Mouse (Mus musculus) cerebellum, adult 9-11 months (tissue): ENCODE measurements around the gene Trafd1.

Experiments used
- DNase-seq: peaks from one replicate; pipeline ENCODE4 v3.0.0; 2022

The Trafd1 gene

DNA sequence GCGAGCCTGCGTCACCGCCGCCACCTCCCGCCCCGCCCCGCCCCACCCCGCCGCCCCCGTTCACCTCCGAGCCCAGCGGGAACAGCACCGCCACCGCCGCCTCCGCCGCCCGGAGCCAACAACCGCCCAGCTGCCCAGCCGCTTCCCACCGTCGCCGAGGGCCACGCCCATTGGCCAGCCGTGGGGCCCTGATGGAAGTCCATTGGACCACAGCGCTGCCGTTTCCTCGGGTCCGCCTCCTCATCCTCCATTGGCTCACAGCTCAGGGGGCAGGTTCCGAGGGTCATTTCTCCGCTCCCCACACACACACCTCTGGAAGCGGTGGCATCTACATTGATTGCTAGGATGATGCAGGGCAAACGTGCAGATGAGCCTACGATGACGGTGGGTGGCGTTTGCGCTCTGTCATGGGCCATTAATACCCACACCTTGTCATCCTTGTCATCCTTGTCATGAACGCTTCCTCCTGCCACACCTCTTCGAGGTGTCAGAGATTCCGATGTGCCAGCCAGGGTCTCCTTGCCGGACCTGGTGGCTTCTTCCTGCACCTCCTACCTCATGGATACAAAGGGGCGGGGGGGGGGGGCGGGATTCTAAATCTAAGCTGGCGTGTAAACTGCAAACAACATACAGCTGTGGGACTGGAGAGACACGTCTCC, at the start of gene Trafd1:
TSS of gene Trafd1 (minus strand) at position 172 of the 659 bp plus-strand sequence.
- DNase-seq = peak; percentile 96

DNA sequence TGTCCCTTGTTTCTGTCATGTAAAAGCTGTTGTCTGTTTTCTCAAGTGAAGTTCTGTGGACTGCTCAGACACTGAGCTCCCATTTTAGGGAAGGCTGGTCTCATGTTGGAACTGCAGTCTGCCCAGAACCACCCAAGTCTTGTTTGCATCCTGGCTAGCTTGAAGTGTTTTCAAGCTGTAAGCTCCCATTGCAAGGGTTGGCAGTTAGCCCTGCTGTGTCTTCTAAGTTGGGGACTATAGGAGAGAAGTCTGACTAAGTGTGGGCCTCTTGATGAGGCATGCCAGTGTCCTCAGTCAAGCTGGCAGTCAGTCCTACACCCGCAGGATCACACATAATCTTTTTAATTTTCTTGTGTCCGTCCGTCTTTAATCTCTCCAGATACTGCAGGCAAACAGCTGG, 43.5 kb upstream of the Trafd1 start:
- no peak for DNase-seq

DNA sequence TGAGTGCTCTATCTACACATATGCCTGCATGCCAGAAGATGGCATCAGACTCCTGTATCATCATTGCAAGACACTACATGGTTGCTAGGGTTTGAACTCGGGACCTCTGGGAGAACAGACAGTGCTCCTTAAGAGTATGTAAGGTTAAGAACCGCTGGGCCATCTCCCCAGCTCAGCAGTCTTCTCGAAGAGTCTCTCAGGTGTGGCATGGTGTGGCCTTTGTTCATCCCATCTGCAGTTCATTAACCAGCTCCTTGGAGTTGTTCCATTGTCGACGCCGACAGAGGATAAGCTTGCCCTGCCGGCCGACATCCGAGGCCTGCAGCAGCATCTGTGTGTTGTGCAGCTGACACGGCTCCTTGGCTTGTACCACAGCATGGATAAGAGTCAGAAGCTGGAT, 37.9 kb upstream of the Trafd1 start:
- no peak for DNase-seq

DNA sequence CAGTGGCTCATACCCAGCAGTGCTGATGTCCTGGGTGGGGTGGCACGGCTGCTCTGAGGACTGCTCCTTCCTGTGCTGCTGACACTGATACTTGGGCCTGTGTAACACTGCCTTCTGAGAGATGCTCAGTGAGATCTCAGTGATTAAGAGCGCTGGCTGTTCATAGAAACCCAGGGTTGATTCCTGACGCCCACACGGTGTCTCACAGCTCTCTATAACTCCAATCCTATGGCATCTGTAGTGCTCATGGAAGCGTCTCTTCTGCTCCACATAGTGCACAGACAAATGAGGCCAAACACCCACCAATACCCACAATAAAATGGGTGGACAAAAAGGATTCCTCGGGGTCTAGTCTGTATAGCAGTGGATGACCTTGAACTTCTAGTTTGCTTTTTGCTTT, 37.4 kb upstream of the Trafd1 start:
- no peak for DNase-seq

DNA sequence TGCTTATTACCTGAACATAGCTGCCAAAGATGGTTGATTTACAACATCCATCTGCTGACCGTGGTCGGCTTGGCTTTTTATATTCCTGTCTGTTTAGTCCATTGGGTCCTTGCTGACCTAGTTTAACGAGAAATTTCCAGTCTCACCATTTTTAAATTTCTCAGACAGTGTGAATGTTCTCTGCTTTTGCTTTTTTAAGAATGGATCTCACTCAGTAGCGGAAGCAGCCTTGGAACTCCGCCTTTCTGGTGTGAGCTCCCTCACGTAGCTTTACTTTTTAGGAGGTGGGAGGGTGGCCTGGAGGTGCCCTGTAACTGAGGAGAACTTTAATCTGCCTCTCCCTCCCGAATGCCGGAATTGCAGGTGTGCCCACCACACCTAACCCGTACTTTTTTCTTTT, 35.3 kb upstream of the Trafd1 start:
- DNase-seq = no peak

DNA sequence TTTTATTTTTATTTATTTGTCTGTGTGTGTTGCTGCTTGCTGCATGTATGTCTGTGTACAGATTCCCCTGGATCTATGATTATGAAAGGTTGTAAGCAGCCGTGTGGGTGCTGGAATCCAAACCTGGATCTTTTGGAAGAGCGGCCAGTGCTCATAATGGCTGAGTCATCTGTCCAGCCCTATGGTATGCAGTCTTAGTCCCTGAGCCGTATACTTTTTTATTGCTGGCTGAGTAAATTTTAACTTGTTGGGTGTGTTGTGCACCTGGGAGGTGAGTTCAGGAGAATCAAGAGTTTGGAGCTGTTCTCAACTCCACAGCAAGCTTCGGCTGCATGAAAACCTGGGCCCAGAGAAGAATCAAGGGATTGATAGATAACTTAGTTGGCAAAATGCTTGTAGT, 25.5 kb upstream of the Trafd1 start:
- no peak for DNase-seq

DNA sequence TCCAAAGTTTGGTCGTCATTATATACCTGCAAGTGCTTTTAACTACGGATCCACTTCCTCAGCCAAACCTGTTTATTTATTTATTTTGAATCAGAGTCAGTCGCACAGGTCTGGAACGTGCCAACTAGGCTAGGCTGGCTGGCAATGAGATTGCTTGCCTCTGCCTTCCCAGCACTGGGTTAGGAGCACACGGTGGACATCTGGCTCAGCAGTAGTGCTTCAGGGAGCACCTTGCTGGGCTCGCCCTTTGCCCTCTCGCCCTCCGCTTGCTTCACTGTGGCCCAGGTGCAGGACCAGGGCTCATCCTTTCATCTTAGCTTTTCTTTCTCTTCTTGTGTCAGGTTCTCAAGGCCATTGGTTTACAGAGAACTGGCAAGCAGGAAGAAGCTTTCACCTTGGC, 22.4 kb upstream of the Trafd1 start:
- no peak for DNase-seq

DNA sequence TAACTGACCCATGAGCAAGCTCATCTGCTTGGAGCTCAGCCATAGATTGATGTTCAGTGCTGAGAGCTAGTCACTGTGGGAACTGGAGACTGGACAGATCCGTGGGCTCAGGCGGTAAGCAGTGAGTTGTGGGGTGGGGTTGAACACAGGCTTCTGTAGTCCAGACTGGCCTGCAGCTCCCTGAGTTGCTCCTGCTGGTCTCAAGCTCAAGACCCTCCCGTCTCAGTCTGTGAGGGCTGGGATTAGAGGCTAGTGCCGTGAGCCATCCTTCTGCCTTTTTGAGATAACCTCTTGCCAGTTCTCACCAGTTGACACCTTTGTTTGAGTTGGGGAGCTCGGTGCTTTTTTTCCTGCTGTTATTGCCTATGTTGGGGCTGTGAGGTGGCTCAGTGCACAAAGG, 15.4 kb upstream of the Trafd1 start:
- no peak for DNase-seq

DNA sequence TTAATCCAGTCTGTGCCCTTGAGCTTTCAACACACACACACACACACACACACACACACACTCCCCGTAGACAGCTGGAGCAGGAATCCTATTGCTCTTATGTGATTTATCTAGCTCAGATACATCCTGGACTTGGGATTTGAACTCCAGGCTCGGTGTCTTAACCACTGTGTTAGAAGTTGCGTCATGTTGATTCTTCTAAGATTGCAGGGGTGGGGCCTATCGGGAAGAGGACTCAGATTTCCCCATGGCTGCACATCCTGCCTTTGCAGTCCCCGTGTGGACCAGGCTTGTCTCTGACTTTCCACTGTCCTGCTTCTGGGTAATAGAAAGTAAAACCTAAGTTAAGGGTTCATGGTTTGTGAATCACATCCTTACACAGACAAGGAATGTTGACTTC, 14.6 kb upstream of the Trafd1 start:
- DNase-seq = no peak

DNA sequence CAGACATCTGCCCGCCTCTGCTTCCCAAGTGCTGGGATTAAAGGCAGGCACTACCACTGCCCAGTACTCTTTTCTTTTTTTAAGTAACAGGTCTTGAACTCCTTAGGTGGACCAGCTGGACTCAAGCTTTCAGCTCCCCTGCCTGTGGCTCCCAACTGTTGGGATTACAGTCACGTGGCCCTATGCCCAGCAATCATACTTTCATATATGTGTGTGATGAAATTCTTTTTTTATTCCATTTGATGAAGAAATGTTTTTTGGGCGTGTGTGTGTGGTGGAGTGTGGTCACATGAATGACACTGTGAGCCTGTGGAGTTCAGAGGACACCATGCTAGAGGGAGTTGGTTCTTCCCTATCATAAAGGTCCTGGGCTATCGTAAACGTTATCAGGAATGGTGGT, 14.1 kb upstream of the Trafd1 start:
- no peak for DNase-seq

DNA sequence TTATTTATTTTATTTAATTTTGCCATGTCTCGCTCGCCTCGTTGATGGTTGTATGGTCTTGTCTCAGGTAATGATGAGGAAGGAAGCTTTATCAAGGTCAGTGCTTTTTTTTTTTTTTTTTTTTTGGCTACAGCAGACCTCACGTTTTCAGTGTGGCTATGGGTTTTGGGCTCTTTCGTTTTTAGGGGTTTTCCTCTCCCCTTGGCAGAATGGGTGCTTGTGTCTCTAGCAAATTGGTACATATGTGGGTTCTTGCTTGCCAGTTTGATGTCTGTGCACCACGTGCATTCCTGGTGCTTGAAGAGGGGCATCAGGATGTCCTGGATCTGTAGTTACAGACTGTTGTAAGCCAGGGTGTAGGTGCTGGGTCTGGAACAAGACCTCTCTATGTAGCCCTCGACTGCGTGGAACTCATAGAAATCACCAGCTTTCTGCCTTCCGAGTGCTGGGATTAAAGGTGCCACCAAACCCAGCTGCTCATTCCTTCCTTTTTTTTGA, 13.6 kb upstream of the Trafd1 start:
- no peak for DNase-seq

DNA sequence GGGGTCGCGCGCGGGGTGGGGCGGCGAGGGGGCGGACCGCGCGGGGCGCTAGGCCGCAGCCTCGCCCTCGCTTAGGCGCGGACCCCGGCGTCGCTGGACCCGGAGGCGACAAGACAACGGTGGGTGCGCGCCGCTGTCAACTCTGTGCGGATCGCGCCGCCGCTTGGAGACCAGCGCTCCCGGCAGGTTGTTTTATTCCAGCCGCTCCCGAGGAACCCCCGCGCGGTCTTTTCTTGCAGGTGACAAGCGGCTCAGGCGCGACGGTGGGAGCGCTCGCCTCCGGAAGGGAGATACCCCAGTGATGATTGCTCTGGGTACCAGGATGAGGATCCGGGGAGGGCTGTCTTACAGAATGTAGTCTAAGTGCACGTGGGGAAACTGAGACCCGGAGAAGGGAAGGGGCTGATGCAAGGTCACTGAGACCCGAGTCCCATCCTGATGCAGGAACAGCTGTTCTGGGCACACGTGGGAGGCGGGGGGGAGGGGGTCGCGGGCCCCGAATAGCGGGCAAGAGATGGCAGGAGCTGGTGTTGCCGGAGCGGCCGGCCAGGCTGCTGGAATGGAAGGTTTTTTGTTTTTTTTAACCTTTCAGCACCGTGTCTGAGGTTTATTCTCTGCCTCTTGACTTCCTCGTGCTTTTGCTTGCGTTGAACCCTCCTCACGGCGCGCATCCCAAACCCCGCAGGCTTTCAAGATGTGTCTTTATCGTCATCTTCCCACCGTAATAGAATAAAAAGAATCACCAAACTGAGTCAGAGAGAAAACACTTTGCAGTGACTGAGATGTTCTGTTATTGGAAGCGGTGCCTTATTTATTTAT, 12.9 kb upstream of the Trafd1 start:
- no peak for DNase-seq

DNA sequence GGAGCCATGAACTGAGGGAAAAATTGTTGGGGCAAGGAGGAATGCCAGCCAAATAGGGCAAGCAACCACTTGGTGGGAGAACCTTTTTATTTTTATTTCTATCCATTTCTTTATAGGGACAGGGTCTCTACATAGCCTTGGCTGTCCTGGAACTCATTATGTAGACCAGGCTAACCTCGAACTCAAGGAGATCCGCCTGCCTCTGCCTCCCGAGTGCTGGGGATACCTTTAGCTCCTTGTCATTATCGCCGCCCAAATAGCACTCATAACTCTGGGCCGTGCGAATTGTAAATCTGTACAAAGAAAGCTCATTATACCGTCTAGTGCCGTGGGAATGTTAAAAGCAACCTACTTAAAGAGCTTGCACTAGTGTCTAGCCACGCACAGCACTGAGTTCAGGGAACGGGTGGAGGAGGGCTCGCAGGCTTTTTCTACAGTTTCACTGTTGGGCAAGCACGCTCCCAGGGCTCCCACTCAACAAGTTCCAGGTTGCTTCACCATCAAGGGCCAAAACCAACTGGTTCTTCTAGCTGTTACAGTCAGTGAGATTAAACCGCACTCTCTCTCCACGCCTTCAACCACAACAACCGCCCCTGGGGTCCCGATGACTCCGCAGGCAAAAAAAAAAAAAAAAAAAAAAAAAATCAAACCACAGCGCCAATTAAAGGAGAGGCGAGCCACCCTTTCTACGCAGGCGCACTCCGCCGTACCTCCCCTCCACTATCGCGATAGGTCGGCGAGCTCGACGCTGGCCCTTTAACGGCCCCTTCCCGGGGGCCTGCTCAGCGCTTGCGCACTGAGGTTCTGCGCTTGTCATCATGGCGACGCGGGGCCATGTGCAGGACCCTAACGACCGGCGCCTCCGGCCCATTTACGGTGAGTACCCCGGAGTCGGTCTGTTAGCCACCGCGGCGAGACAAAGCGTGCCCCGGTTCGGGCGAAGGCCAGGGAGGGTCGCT, 12.0 kb upstream of the Trafd1 start, which contains the start of gene Naa25:
TSS of gene Naa25 (plus strand) at position 750 of the 959 bp plus-strand sequence.
- peak; percentile 95 for DNase-seq

DNA sequence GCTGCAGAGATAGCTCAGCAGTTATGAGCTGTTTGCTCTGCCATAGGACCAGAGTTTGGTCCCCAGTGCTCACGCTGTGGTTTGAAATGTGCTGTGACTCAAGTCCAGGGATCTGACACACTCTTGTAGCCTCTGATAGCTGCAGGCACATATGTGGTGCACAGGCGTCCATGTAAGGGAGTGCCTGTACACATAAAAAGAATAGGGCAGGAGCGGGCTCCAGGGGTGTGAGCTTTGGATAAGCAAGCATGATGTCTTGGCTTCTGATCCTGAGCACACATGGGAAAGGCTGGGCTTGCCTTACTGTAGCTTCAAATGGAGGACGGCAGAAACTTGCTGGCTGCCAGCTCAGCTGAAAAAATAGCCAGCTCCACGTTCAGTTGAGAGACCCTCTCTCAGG, 10.2 kb upstream of the Trafd1 start:
- DNase-seq = no peak

DNA sequence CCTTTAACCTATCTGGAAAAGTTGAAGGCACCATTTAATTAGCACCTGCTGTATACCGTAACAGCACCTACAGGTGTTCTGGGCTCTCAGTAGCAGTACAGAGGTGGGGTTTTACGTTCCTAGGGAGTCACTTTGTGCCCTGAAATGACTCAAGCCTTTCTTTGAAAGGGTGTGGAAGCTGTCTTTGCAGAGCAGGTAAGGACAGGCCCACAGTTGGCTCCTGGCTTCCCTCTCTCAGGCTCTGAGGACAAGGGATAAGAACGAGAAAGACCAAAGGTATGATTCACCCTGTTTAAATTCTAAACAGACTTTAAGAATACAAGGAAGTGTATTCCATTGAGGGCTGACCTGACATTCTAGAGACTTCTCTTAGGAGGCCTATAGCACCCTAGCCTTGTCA, 8.0 kb upstream of the Trafd1 start:
- DNase-seq = no peak

DNA sequence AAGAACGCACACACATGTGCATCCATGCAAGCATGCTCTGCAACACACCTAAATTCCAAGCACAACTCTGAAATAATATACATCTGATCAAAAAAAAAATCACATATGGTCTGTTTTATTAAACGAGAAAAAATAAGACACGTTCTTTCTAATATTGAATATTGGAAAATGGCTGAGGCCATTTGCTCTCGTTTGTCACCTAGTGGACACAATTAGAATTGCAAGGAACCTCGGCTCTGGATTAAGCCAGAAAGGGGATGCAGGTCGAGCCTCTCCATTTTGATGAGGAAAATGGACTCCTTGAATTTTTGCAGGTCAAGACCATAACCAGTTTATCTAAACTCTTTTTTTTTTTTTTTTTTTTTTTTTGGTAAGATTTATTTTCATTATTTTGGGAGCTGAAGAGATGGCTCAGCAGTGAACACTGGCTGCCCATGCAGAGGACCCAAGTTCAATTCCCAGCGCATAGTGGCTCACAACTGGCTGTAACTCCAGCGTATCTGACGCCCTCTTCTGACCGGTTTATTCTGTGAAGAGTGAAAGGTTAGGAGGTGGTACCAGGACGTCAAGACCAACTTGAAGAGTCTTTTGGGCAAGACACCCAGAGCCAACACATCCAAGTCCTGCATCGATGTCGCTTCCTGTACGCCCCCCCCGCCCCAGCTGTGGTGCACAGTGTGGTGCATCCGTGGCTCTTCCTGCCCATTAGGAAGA, 7.4 kb upstream of the Trafd1 start:
- DNase-seq = no peak

DNA sequence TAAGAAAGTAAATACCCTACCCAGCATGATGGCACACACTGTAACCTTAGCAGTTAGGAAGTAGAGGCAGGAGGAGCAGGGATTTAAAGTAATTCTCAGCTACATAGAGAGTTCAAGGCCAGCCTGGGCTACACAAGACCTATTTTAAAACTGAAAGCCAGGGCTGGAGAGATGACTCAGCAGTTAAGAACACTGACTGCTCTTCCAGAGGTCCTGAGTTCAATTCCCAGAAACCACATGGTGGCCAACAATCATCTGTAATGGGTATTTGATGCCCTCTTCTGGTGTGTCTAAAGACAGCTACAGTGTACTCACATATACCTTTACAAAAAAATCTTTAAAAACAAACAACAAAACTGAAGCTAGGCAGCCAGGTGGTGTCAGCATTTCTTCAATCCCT, 4.3 kb upstream of the Trafd1 start:
- DNase-seq = no peak

DNA sequence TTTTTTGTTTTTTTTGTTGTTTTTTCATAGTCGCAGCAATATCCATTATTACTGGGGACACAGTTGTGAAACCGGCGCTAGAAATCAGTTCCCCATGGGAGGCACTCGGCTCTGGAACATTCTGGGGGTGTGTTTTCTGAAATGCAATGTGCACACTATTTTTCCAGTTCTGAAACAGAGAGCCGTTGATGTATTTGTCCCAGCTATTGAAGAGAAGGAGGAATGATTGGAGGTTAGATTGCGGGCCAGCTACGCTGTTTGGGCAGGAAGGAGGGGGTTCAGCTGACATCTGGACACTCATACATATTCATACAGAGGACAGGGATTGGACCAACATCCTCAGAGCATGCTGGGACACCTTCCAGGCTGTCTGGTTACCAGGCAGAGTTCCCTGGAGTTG, 3.7 kb upstream of the Trafd1 start:
- DNase-seq = no peak

DNA sequence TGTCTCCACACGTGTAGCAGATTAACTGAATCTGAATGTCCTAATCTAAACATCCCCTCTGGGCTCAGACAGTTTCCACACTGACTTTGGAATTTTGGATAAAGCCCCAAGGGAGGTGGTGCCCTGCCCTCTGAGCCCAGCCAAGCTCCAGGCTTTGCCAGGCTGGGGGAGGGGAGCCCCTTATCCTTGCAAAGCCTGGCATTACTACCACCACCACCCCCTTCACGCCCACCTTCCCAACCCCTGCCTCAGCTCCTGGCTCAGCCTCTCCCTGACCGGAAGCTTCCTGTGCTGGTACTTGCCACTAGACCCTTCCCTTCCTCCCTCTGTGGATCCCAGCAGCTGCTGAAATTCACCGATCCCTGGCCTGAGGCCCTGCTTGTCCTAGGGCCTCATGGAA, 1.7 kb upstream of the Trafd1 start:
- DNase-seq = peak; percentile 57

DNA sequence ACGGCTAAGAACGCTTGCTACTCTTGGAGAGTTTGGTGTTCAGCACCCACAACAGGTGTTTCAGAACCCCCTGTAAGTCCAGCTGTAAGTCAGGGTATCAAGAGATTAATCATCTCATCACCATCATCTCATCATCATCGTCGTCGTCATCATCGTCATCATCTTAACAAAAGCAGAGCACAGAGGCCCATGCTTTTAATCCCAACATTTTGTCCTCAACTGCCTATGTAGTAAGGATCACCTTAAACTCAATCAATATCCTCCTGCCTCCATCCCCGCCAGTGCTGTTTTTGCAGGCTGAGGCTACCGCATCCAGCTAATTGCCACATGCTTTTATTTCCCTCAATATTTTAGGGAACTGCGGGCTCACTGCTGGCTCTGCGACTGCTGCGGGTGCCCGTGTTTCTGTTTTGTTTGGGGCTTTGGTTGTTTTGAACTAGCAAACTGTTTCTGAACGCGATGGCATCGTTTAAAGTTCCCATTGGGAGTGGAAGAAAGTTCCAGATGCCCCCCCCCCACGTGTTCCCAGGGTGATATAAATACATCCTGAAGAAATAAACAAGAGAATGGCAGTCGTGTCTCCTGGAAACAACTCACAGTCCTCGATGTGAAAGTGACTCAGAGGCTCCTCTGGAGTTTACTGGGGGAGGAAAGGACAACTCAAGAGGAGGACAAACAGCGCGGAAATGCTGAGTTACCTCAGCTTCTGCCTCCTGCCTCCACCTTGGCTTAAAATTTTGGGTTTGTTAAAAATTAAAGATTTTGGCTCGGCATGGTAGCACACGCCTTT, 883 bp upstream of the Trafd1 start:
- no peak for DNase-seq

DNA sequence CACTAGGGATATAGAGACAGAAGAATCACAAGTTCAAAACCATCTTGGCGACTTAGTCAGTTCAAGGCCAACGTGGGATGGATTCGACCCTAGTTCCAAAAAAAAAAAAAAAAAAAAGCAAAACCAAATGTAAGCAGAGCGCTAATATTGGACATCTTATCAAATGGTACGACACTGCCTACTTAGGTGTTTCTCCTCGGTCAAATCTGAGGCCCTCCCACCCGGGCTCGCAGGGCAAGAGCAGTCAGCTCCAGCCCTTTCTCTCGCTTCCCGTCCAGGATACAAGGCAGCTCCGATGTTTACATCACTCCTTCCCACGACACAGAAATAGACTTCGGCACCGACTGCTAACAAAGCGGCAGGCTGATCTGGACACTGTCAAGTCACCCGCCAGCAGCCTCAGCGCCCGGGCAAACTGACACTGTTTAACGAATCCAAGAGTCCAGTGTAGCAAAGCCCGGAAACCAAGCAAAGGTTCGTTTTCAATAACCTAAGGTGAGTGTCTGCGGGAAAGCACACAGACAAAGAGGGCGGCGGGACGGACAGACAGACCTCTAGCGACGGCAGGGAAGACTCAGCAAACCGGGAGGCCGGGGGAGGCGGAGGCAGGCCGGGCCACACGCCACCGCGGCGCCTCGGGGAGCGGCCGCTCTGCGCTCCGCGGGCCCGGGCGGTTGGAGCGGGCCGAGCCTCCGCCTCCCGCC, 523 bp downstream of the Trafd1 start:
- DNase-seq = peak; percentile 69
